Mouse (Mus musculus) neural tube, embryonic 11.5 days (tissue): ENCODE results near the gene Sec11a. TPM values are rescaled to one million over a fixed set of nuclear protein-coding genes. Genes with fewer than 3 reads are reported as not detected.

ENCODE experiments used
- ATAC-seq: fragments of 200-750 bp; cut with Nextera tagmentation; 2 replicates; pipeline ENCODE4 v1.8.0; 2017; ENCODE audit warnings: moderate number of reproducible peaks, mild to moderate bottlenecking, moderate TSS enrichment, moderate library complexity; ENCODE audit not compliant: insufficient read depth, low FRiP score, low TSS enrichment
- DNase-seq: peaks from one replicate; pipeline ENCODE4 v3.0.0-alpha.2; 2015; ENCODE audit warnings: low spot score
- H3K27ac ChIP-seq: fragments of 300-500 bp; sonication (generic); 2 replicates; pipeline ENCODE4 v1.5.1; 2014; ENCODE audit warnings: low read depth, mild to moderate bottlenecking, low read length
- H3K27me3 ChIP-seq: fragments of 300-500 bp; sonication (generic); 2 replicates; pipeline ENCODE4 v1.6.1; 2014; ENCODE audit warnings: mild to moderate bottlenecking, low read length, mixed read lengths; ENCODE audit not compliant: control insufficient read depth, insufficient read depth
- H3K36me3 ChIP-seq: fragments of 300-500 bp; sonication (generic); 2 replicates; pipeline ENCODE4 v1.6.1; 2014; ENCODE audit warnings: mild to moderate bottlenecking, low read length, moderate library complexity, mixed read lengths; ENCODE audit not compliant: control insufficient read depth, insufficient read depth
- H3K4me1 ChIP-seq: fragments of 300-500 bp; sonication (generic); 2 replicates; pipeline ENCODE4 v1.6.1; 2014; ENCODE audit warnings: low read length, mixed read lengths; ENCODE audit not compliant: control insufficient read depth, insufficient read depth
- H3K4me2 ChIP-seq: fragments of 300-500 bp; sonication (generic); 2 replicates; pipeline ENCODE4 v1.6.1; 2014; ENCODE audit warnings: low read depth, mild to moderate bottlenecking, moderate library complexity
- H3K4me3 ChIP-seq: fragments of 300-500 bp; sonication (generic); 2 replicates; pipeline ENCODE4 v1.5.1; 2014; ENCODE audit warnings: low read depth, low read length
- H3K9ac ChIP-seq: fragments of 300-500 bp; sonication (generic); 2 replicates; pipeline ENCODE4 v1.6.1; 2014; ENCODE audit warnings: mild to moderate bottlenecking, low read length
- H3K9me3 ChIP-seq: fragments of 300-500 bp; sonication (generic); 2 replicates; pipeline ENCODE4 v1.6.1; 2016; ENCODE audit warnings: low read length; ENCODE audit not compliant: control insufficient read depth
- WGBS: fragments of 180-500 bp; shearing (Covaris S2); extraction: QIAGEN DNeasy Blood & Tissue Kit; methylation state at CpG from one replicate; pipeline ENCODE4 v1.1.7; 2014; 5-methylcytosine and 5-hydroxymethylcytosine counted together
- polyA plus RNA-seq: library from polyadenylated mRNA; unstranded; fragments of >200 nt; fragmentation: Nextera tagmentation; extraction: Ambion mirVana; gene quantifications from 2 replicates; pipeline ENCODE4 v1.2.1, GENCODE M21; 2014

The Sec11a gene
- polyA plus RNA-seq, 1 experiment from 2014 or later: 181 TPM

DNA sequence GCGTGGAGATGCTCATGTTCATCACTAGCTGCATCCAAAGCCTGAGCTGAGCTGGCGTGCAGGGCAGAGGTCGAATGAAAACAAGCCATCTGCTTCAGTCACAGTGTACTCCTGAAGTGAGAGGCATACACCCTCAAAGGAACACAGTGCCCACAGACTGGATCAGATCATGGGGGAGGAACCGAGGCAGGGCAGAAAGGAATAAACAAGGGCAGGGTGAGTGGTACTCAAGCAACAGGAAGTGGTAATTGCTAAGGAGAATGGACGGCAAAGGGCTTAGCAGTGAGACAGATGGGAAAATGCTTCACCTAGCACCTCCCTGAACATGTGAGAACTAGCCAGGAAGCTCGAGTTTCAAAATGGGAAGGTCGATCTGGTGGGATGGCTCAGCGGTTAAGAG, 35.1 kb downstream of the Sec11a start:
- H3K9ac ChIP-seq: no peak overlapping the region
- WGBS: 88% methylated on average over 8 of the region's 8 CpGs

DNA sequence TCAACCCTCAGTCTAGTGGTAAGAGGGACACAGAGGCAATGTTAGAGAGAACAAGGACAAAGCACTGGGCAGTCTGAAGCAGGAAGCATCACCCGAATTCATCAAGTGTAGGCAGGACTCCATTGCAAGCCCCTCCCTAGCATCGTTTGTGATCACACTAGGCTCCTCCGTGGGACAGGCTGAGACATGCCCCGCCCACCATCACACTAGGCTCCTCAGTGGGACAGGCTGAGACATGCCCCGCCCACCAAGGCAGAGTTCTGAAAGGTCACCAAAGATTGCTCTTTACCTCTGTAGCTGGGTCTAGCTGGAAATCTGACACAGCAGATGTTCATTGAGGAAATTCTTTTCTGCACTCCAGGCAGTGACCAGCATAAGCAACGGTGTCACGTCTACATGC, 36.5 kb downstream of the Sec11a start:
- Histone ChIP-seq H3K9ac (no peak overlapping the region), H3K4me3 (no peak overlapping the region), H3K4me2 (no peak overlapping the region), H3K9me3 (no peaks in the 10 kb centered on the region), H3K27ac (no peak overlapping the region), H3K36me3 (peaks cover 9% of the 10 kb centered on the region), H3K4me1 (no peaks in the 10 kb centered on the region), H3K27me3 (no peaks in the 10 kb centered on the region)
- ATAC-seq (no peak), DNase-seq (no peak)
- WGBS: 83% methylated on average over 7 of the region's 7 CpGs

More for the DNA sequence above, 35.1 kb downstream of the Sec11a start:
- Histone ChIP-seq H3K4me3 (no peak overlapping the region), H3K36me3 (peaks cover 15% of the 10 kb centered on the region), H3K9me3 (no peaks in the 10 kb centered on the region), H3K4me1 (no peaks in the 10 kb centered on the region), H3K27ac (no peak overlapping the region), H3K4me2 (no peak overlapping the region), H3K27me3 (no peaks in the 10 kb centered on the region)
- DNase-seq (no peak), ATAC-seq (no peak)

- 0 out of 2 replicates have a peak, but pooled peaks have one; percentile 42 for ATAC-seq
- H3K4me2 ChIP-seq: peak within 1 kb of the TSS; percentile 89
- no peaks in the 10 kb centered on the region; the same call in 1 of the 2 replicates for H3K36me3 ChIP-seq
- H3K9me3 ChIP-seq: no peaks in the 10 kb centered on the region
- peaks cover 6% of the 10 kb centered on the region; the same call in 1 of the 2 replicates for H3K4me1 ChIP-seq
- no peaks in the 10 kb centered on the region for H3K27me3 ChIP-seq
- no peak within 1 kb of the TSS for H3K27ac ChIP-seq
- WGBS: 4% methylated on average over 19 of the region's 19 CpGs
- peak; percentile 85 for DNase-seq
- peak within 1 kb of the TSS; percentile 38 for H3K4me3 ChIP-seq
- peak within 1 kb of the TSS; percentile 66 for H3K9ac ChIP-seq
These were observed 42.6 kb downstream of the Sec11a start, which contains the start of gene Nmb for GRCm38 (mm10) chr7:80904921-80905515. Gene Nmb, minus strand, starts transcription at chr7:80905076.

GRCm38 (mm10) chr7:80903625-80904422, 43.8 kb downstream of the Sec11a start:
- no peak overlapping the region for H3K27ac ChIP-seq
- H3K9ac ChIP-seq: no peak overlapping the region
- H3K4me1 ChIP-seq: peaks cover 6% of the 10 kb centered on the region; the same call in 1 of the 2 replicates
- 90% methylated on average over 11 of the region's 11 CpGs for WGBS
- H3K9me3 ChIP-seq: no peaks in the 10 kb centered on the region
- H3K27me3 ChIP-seq: no peaks in the 10 kb centered on the region
- no peak overlapping the region for H3K4me3 ChIP-seq
- H3K4me2 ChIP-seq: peak overlapping the region; percentile 89; the same call in 1 of the 2 replicates
- no peak for DNase-seq
- no peaks in the 10 kb centered on the region; the same call in 1 of the 2 replicates for H3K36me3 ChIP-seq
- ATAC-seq: no peak

GRCm38 (mm10) chr7:80901541-80902274, 45.9 kb downstream of the Sec11a start:
- Histone ChIP-seq H3K27me3 (no peaks in the 10 kb centered on the region), H3K27ac (no peak overlapping the region), H3K36me3 (peaks cover 5% of the 10 kb centered on the region; the same call in 1 of the 2 replicates), H3K9me3 (no peaks in the 10 kb centered on the region), H3K4me1 (peaks cover 6% of the 10 kb centered on the region; the same call in 1 of the 2 replicates), H3K4me2 (peak overlapping the region; percentile 91), H3K4me3 (peak overlapping the region; percentile 77), H3K9ac (peak overlapping the region; percentile 77)
- no peak for ATAC-seq
- WGBS: 32% methylated on average over 15 of the region's 15 CpGs
- no peak for DNase-seq

DNA sequence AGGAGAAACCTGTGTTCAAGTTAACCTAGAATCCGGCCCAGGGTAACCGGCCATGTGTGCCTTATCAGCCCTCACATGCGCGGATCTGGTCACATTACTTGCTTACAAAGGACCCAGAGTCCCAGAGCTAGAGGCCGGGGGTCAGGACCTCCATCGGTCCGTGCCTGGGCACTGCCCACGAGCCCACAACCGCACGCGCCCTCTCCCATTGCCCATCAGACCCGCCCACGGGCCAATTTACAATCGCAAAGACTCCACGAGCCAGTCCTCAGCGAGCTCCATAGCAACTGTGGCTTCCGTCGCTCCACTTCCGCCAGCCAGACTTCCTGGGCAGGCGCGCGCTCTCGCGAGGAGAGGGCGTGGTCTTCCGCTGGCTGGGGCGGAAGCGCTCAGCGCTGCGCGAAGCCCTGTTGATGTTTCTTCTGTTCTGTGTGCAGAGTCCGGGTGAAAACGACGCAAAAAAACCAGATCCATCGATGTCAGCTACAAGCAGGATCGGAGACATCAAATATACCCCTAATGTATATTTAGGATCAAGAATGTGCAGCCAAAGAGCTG, 46.6 kb downstream of the Sec11a start, which contains the start of gene Wdr73:
TSS of gene Wdr73 (minus strand) at position 326 of the 558 bp plus-strand sequence.
- peak within 1 kb of the TSS; percentile 91 for H3K4me2 ChIP-seq
- peaks cover 5% of the 10 kb centered on the region; the same call in 1 of the 2 replicates for H3K36me3 ChIP-seq
- H3K27me3 ChIP-seq: no peaks in the 10 kb centered on the region
- H3K9me3 ChIP-seq: no peaks in the 10 kb centered on the region
- peak within 1 kb of the TSS; percentile 77 for H3K9ac ChIP-seq
- peak within 1 kb of the TSS; percentile 77 for H3K4me3 ChIP-seq
- ATAC-seq (peak; percentile 93), DNase-seq (peak; percentile 94)
- under 1% methylated on average over 36 of the region's 36 CpGs for WGBS
- H3K4me1 ChIP-seq: peaks cover 6% of the 10 kb centered on the region; the same call in 1 of the 2 replicates
- H3K27ac ChIP-seq: 0 out of 2 replicates have a peak within 1 kb of the TSS, but pooled peaks have one; percentile 20

DNA sequence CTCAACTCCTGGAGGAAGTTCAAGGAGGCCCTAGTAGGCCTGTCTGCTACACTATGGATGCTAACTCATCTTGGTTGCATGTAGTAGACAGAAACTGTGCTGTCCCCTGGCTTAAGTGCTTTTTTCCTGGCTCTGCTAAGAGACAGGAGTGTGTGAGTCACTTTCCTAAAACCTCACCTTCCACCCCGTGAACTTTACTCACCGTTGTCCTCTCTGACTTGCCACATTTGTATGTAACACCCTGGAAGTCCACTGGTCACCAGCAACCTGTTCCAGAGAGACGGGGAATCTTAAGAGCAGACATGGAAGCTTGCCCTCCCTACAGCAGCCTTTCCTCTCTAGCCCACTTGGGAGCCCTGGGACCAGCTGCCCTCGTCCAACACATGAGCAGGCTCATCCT, 49.9 kb downstream of the Sec11a start:
- 93% methylated on average over 4 of the region's 4 CpGs for WGBS
- Histone ChIP-seq H3K4me2 (no peak overlapping the region), H3K4me1 (peaks cover 3% of the 10 kb centered on the region; the same call in 1 of the 2 replicates), H3K27me3 (no peaks in the 10 kb centered on the region), H3K4me3 (no peak overlapping the region), H3K36me3 (peaks cover 15% of the 10 kb centered on the region), H3K27ac (no peak overlapping the region), H3K9me3 (no peaks in the 10 kb centered on the region), H3K9ac (no peak overlapping the region)
- no peak for ATAC-seq
- DNase-seq: no peak

GRCm38 (mm10) chr7:80897134-80897533, 50.4 kb downstream of the Sec11a start:
- Histone ChIP-seq H3K9me3 (no peaks in the 10 kb centered on the region), H3K4me2 (no peak overlapping the region), H3K27ac (no peak overlapping the region), H3K4me3 (no peak overlapping the region), H3K36me3 (peaks cover 19% of the 10 kb centered on the region), H3K4me1 (peaks cover 3% of the 10 kb centered on the region; the same call in 1 of the 2 replicates), H3K27me3 (no peaks in the 10 kb centered on the region), H3K9ac (no peak overlapping the region)
- WGBS: 91% methylated on average over 7 of the region's 7 CpGs
- no peak for ATAC-seq
- DNase-seq: no peak
